Mouse (Mus musculus): ENCODE results near the gene Stk25. TPM values are rescaled to one million over a fixed set of nuclear protein-coding genes. Genes with fewer than 3 reads are reported as not detected.
A peak's percentile ranks its signal among the peaks of the same experiment; 100 is the strongest.

Gene Stk25
- total and polyA plus RNA-seq, 2 experiments from 2014 or later, result 107 to 134 TPM

GRCm38 (mm10) chr1:93685401-93686244 is 27.2 kb upstream of the Stk25 start, which contains the start of gene Bok:
Gene Bok (plus strand): TSS chr1:93685660.
- ATAC-seq (ENCODE audit: insufficient read depth, low read depth) (peak; percentile 72), DNase-seq (ENCODE audit: low spot score) (peak; percentile 77)
- H3K27me3 ChIP-seq (ENCODE audit: control insufficient read depth, insufficient read depth, low read length), result no peaks in the 10 kb centered on the region
- peak within 1 kb of the TSS; percentile 82 for H3K4me2 ChIP-seq (ENCODE audit: low read depth, low read length)
- no peak for TF ChIP-seq EP300 (IDR thresholded peaks at IDR 0.05; ENCODE audit: low read depth)
- no peak for TF ChIP-seq CTCF (IDR thresholded peaks at IDR 0.05; ENCODE audit: low read depth)
- peak within 1 kb of the TSS; percentile 32 for H3K27ac ChIP-seq (ENCODE audit: low read depth)
- peak within 1 kb of the TSS; percentile 56 for H3K4me3 ChIP-seq (ENCODE audit: low read depth, low read length)
- under 1% methylated on average over 78 of the region's 78 CpGs for WGBS
- H3K9ac ChIP-seq (replicated peaks; ENCODE audit: low read depth, low read length), result peak within 1 kb of the TSS; percentile 62
- no peaks in the 10 kb centered on the region for H3K9me3 ChIP-seq (replicated peaks; ENCODE audit: control insufficient read depth, low read length)
- H3K36me3 ChIP-seq (replicated peaks; ENCODE audit: control insufficient read depth, insufficient read depth, low read length), result no peaks in the 10 kb centered on the region
- peaks cover 12% of the 10 kb centered on the region; the same call in 1 of the 2 replicates for H3K4me1 ChIP-seq (ENCODE audit: control insufficient read depth, insufficient read depth)

DNA sequence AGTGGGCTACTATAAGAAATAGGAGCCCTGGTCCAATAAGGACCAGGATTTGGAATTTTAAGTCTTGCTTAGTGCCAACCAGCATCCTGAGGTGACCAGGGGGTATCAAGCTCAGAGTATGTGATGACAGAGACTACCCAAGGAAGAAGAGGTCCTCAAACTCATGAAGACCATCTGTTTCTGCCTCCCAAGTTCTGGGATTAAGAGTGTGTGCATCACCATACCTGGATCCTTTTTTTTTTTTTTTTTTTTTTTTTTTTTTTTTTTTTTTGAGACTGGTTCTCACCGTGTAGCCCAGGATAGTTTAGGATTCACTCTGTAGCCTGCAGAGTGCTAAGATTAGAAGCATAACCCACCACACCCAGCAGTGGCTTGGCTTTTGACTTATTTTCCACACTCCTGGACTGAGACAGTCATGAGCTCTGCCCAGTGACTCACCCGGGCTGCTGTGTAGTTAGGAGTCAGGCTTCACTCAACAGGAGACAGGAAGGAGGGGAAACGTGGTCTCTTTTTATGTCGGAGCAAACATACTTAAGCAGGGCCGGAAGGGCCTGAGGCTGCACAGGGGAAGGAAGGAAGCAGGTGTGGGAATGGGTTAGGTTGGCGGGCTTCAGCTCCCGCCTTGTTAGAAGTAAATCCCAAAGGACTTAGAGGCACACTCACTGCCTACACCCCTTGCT is 21.6 kb upstream of the Stk25 start:
- 50% methylated on average over 7 of the region's 7 CpGs for WGBS
- H3K9me3 ChIP-seq (replicated peaks; ENCODE audit: control insufficient read depth, low read length), result no peaks in the 10 kb centered on the region
- H3K27me3 ChIP-seq (ENCODE audit: control insufficient read depth, insufficient read depth, low read length), result no peaks in the 10 kb centered on the region
- peak; percentile 79 for ATAC-seq (ENCODE audit: insufficient read depth, low read depth)
- no peak for DNase-seq (ENCODE audit: low spot score)
- H3K4me2 ChIP-seq (ENCODE audit: low read depth, low read length), result no peak overlapping the region
- H3K27ac ChIP-seq (ENCODE audit: low read depth), result peak overlapping the region; percentile 39; the same call in 1 of the 2 replicates
- no peak overlapping the region for H3K9ac ChIP-seq (replicated peaks; ENCODE audit: low read depth, low read length)
- H3K4me1 ChIP-seq (ENCODE audit: control insufficient read depth, insufficient read depth), result peaks cover 13% of the 10 kb centered on the region
- H3K4me3 ChIP-seq (ENCODE audit: low read depth, low read length), result no peak overlapping the region
- TF ChIP-seq CTCF (IDR thresholded peaks at IDR 0.05; ENCODE audit: low read depth) (no peak), EP300 (IDR thresholded peaks at IDR 0.05; ENCODE audit: low read depth) (peak; percentile 64; the same call in 1 of the 2 replicates)
- H3K36me3 ChIP-seq (replicated peaks; ENCODE audit: control insufficient read depth, insufficient read depth, low read length), result no peaks in the 10 kb centered on the region

DNA sequence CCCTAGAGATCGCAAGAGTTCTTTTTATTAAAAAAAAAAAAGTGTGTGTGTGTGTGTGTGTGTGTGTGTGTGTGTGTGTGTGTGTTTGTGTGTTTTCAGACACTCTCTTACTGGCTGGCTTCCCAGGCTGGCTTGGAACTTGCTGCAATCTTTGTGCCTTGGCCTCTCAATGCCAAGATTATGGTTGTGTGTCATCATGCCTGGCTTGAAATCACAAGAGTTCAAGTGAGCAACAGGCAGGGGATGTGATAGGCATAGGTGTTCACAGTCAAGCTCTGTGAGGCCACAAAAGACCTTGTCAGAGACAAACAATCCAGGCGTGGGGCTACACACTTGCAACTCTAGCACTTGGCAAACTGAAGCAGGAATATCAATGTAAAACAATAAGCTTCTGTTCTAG is 19.9 kb upstream of the Stk25 start:
- Histone ChIP-seq H3K9me3 (replicated peaks; ENCODE audit: control insufficient read depth, low read length) (no peaks in the 10 kb centered on the region), H3K4me3 (ENCODE audit: low read depth, low read length) (no peak overlapping the region), H3K9ac (replicated peaks; ENCODE audit: low read depth, low read length) (no peak overlapping the region), H3K4me1 (ENCODE audit: control insufficient read depth, insufficient read depth) (peaks cover 9% of the 10 kb centered on the region; the same call in 1 of the 2 replicates), H3K4me2 (ENCODE audit: low read depth, low read length) (no peak overlapping the region), H3K27ac (ENCODE audit: low read depth) (0 out of 2 replicates have a peak overlapping the region, but pooled peaks have one; percentile 9), H3K36me3 (replicated peaks; ENCODE audit: control insufficient read depth, insufficient read depth, low read length) (no peaks in the 10 kb centered on the region), H3K27me3 (ENCODE audit: control insufficient read depth, insufficient read depth, low read length) (no peaks in the 10 kb centered on the region)
- DNase-seq (ENCODE audit: low spot score) (peak; percentile 52), ATAC-seq (ENCODE audit: insufficient read depth, low read depth) (peak; percentile 64)
- no peak for TF ChIP-seq EP300 (IDR thresholded peaks at IDR 0.05; ENCODE audit: low read depth)
- TF ChIP-seq CTCF (IDR thresholded peaks at IDR 0.05; ENCODE audit: low read depth), result no peak
- 40% methylated on average over 2 of the region's 2 CpGs for WGBS

GRCm38 (mm10) chr1:93672682-93673081 is 14.2 kb upstream of the Stk25 start:
- no peaks in the 10 kb centered on the region for H3K9me3 ChIP-seq (replicated peaks; ENCODE audit: control insufficient read depth, low read length)
- TF ChIP-seq CTCF (IDR thresholded peaks at IDR 0.05; ENCODE audit: low read depth), result no peak
- no peak for TF ChIP-seq EP300 (IDR thresholded peaks at IDR 0.05; ENCODE audit: low read depth)
- H3K4me2 ChIP-seq (ENCODE audit: low read depth, low read length), result no peak overlapping the region
- H3K27ac ChIP-seq (ENCODE audit: low read depth), result no peak overlapping the region
- H3K4me1 ChIP-seq (ENCODE audit: control insufficient read depth, insufficient read depth), result peaks cover 15% of the 10 kb centered on the region
- no peaks in the 10 kb centered on the region for H3K27me3 ChIP-seq (ENCODE audit: control insufficient read depth, insufficient read depth, low read length)
- no peak for ATAC-seq (ENCODE audit: insufficient read depth, low read depth)
- DNase-seq (ENCODE audit: low spot score), result no peak
- WGBS, result 87% methylated on average over 5 of the region's 5 CpGs
- no peaks in the 10 kb centered on the region for H3K36me3 ChIP-seq (replicated peaks; ENCODE audit: control insufficient read depth, insufficient read depth, low read length)
- H3K9ac ChIP-seq (replicated peaks; ENCODE audit: low read depth, low read length), result no peak overlapping the region
- no peak overlapping the region for H3K4me3 ChIP-seq (ENCODE audit: low read depth, low read length)

- ATAC-seq (ENCODE audit: insufficient read depth, low read depth), result no peak
- no peak for DNase-seq (ENCODE audit: low spot score)
- Histone ChIP-seq H3K4me3 (ENCODE audit: low read depth, low read length) (no peak overlapping the region), H3K9me3 (replicated peaks; ENCODE audit: control insufficient read depth, low read length) (no peaks in the 10 kb centered on the region), H3K4me1 (ENCODE audit: control insufficient read depth, insufficient read depth) (peaks cover 17% of the 10 kb centered on the region), H3K36me3 (replicated peaks; ENCODE audit: control insufficient read depth, insufficient read depth, low read length) (no peaks in the 10 kb centered on the region), H3K4me2 (ENCODE audit: low read depth, low read length) (no peak overlapping the region), H3K9ac (replicated peaks; ENCODE audit: low read depth, low read length) (no peak overlapping the region), H3K27ac (ENCODE audit: low read depth) (no peak overlapping the region), H3K27me3 (ENCODE audit: control insufficient read depth, insufficient read depth, low read length) (no peaks in the 10 kb centered on the region)
- no peak for TF ChIP-seq EP300 (IDR thresholded peaks at IDR 0.05; ENCODE audit: low read depth)
- TF ChIP-seq CTCF (IDR thresholded peaks at IDR 0.05; ENCODE audit: low read depth), result no peak
Observed at GRCm38 (mm10) chr1:93669941-93670340, 11.5 kb upstream of the Stk25 start.
